Comparison of ENCODE assay signal across 8 mouse cellular contexts in genomic region chr7:4925441-4926381, GRCm38 (mm10). TPM values are rescaled to one million over a fixed set of nuclear protein-coding genes. Genes with fewer than 3 reads are reported as not detected.
A peak's percentile ranks its signal among the peaks of the same experiment; 100 is the strongest.
DNase-seq lines count a peak whose midpoint lies in the region; ATAC-seq and TF ChIP-seq lines count a peak whose summit lies in the region.

Gene Ssc5d, plus strand, starts transcription at chr7:4925785.

- ATAC-seq in heart, embryonic 14.5 days (ENCODE audit: insufficient number of reproducible peaks, insufficient read depth, low FRiP score, low read depth), result no peak
- ATAC-seq in erythroid progenitor cell, adult 5-6 weeks (replicated peaks; ENCODE audit: low FRiP score, poor library complexity, severe bottlenecking), result no peak

- WGBS in heart, embryonic 14.5 days, result 12% methylated on average over 6 of the region's 6 CpGs
- WGBS in olfactory bulb, adult 2 months, result 16% methylated on average over 6 of the region's 6 CpGs

- peak within 1 kb of the TSS; percentile 66; the same call in 1 of the 2 replicates for H3K9ac ChIP-seq in heart, embryonic 14.5 days (ENCODE audit: low read length)

- peak within 1 kb of the TSS; percentile 97 for H3K27ac ChIP-seq in embryonic fibroblast, embryonic 13.5 days (ENCODE audit: insufficient read depth, low read length)
- H3K27ac ChIP-seq in heart, embryonic 14.5 days (replicated peaks in 1 of 2; ENCODE audit: control insufficient read depth in 1 of 2, insufficient read depth in 1 of 2, low read depth in 2 of 2, low read length in 2 of 2), result peak within 1 kb of the TSS; percentile 75 to 87
- peak within 1 kb of the TSS; percentile 99 for H3K27ac ChIP-seq in olfactory bulb, adult 2 months (ENCODE audit: insufficient read depth, low read depth, low read length)

- H3K4me3 ChIP-seq in embryonic fibroblast, embryonic 13.5 days (ENCODE audit: insufficient read depth, low read length), result no peak within 1 kb of the TSS
- H3K4me3 ChIP-seq in heart, embryonic 14.5 days (ENCODE audit: control insufficient read depth in 1 of 2, insufficient read depth in 1 of 2, low read depth in 1 of 2, low read length in 2 of 2), result no peak within 1 kb of the TSS
- peak within 1 kb of the TSS; percentile 45 for H3K4me3 ChIP-seq in olfactory bulb, adult 2 months (ENCODE audit: insufficient read depth, low read depth, low read length)

- 0 out of 2 replicates have a peak within 1 kb of the TSS, but pooled peaks have one; percentile 1 for H3K4me2 ChIP-seq in heart, embryonic 14.5 days (ENCODE audit: low read length)

- TF ChIP-seq CTCF in embryonic fibroblast, embryonic 13.5 days (IDR thresholded peaks at IDR 0.05; ENCODE audit: borderline replicate concordance, insufficient read depth, low read length), result no peak
- no peak for TF ChIP-seq CTCF in olfactory bulb, adult 2 months (IDR thresholded peaks at IDR 0.05; ENCODE audit: insufficient read depth, low read depth, low read length)

- peak; percentile 57 for TF ChIP-seq POLR2A in embryonic fibroblast, embryonic 13.5 days (IDR thresholded peaks at IDR 0.05; ENCODE audit: low read depth, low read length)
- TF ChIP-seq POLR2A in olfactory bulb, adult 2 months (IDR thresholded peaks at IDR 0.05; ENCODE audit: insufficient read depth, low read depth, low read length), result no peak

- peaks cover 5% of the 10 kb centered on the region for H3K27me3 ChIP-seq in heart, embryonic 14.5 days (ENCODE audit: control insufficient read depth, insufficient read depth, low read length)

- DNase-seq in lung, adult 18-20 months, result peak; percentile 26 to 40
- no peak for DNase-seq in lung, postnatal 25 days (ENCODE audit: low spot score)
- peak; percentile 40 for DNase-seq in liver
- DNase-seq in frontal cortex, postnatal 14 days (ENCODE audit: low spot score in 2 of 2), result no peak

- H3K9me3 ChIP-seq in heart, embryonic 14.5 days (ENCODE audit: control insufficient read depth, low read length), result no peaks in the 10 kb centered on the region

- H3K4me1 ChIP-seq in embryonic fibroblast, embryonic 13.5 days (ENCODE audit: control insufficient read depth, insufficient read depth, low read length), result peaks cover 18% of the 10 kb centered on the region; the same call in 1 of the 2 replicates
- H3K4me1 ChIP-seq in heart, embryonic 14.5 days (ENCODE audit: control insufficient read depth in 2 of 2, insufficient read depth in 2 of 2, low read length in 2 of 2), result peaks cover 40 to 53% of the 10 kb centered on the region in 2 experiments
- H3K4me1 ChIP-seq in olfactory bulb, adult 2 months (ENCODE audit: control insufficient read depth, insufficient read depth, low read length), result peaks cover 51% of the 10 kb centered on the region

- peaks cover 2% of the 10 kb centered on the region for H3K36me3 ChIP-seq in heart, embryonic 14.5 days (ENCODE audit: control insufficient read depth, insufficient read depth, low read length)

RNA-seq across cellular contexts. Expression of gene Ssc5d, which starts in this region (rescaled TPM):
- polyA plus RNA-seq in embryonic fibroblast, embryonic 13.5 days (2011; ENCODE audit: insufficient read length, low read depth, missing spikeins), result 24.1 and 29.8 TPM in 2 replicates
- polyA plus RNA-seq in heart, embryonic 14.5 days (2014; fragmentation: Nextera tagmentation; extraction: Ambion mirVana), result 1.4 and 1.9 TPM in 2 replicates
- not detected in 2 replicates for polyA plus RNA-seq in olfactory bulb, adult 2 months (2012; ENCODE audit: insufficient read depth, insufficient read length, low replicate concordance, missing spikeins)
- total RNA-seq in erythroid progenitor cell, adult 5-6 weeks (2015; ENCODE audit: low replicate concordance), result not detected in 2 replicates
- total RNA-seq in erythroid progenitor cell, adult 5-6 weeks (2017; ENCODE audit: low replicate concordance), result not detected in 2 replicates

Comparison
In these comparisons a context has a peak if more than half of its experiments do, and no peak if none do; other contexts are left out.
1. DNase-seq: peak in lung, adult 18-20 months (2 of 2) and liver (single experiment); none in lung, postnatal 25 days (single experiment) and frontal cortex, postnatal 14 days (0 of 2).
2. Peak in every context shown above with its lines, with median percentiles within 50 percentile points of each other: H3K27ac ChIP-seq.